Mouse (Mus musculus): ENCODE data around the gene Cldn7. TPM values are rescaled to one million over a fixed set of nuclear protein-coding genes. Genes with fewer than 3 reads are reported as not detected.

The Cldn7 gene
- polyA plus RNA-seq (2014; fragmentation: Illumina TruSeq; extraction: RNeasy Lipid Tissue Mini Kit (QIAGEN cat#74804); ENCODE audit: low read depth, low replicate concordance): 10.0 TPM

GRCm38 (mm10) chr11:69964650-69965270 is at the start of gene Cldn7:
TSS of gene Cldn7 (plus strand) at chr11:69964779.

GRCm38 (mm10) chr11:69921114-69922011 is 43.2 kb upstream of the Cldn7 start, which contains the start of gene Eif5a:
TSS of gene Eif5a (minus strand) at chr11:69921958.

GRCm38 (mm10) chr11:69935137-69935879 is 29.3 kb upstream of the Cldn7 start, which contains the start of gene Ybx2:
TSS of gene Ybx2 (plus strand) at chr11:69935796.

GRCm38 (mm10) chr11:69948066-69948762 is 16.4 kb upstream of the Cldn7 start, which contains the start of gene Slc2a4:
TSS of gene Slc2a4 (minus strand) at chr11:69948188.

GRCm38 (mm10) chr11:69981141-69981762 is 16.7 kb downstream of the Cldn7 start, which contains the start of gene Ctdnep1:
TSS of gene Ctdnep1 (plus strand) at chr11:69981156.

GRCm38 (mm10) chr11:69982225-69982624 is 17.6 kb downstream of the Cldn7 start, which contains the start of gene Elp5:
TSS of gene Elp5 (minus strand) at chr11:69982517.

GRCm38 (mm10) chr11:69990850-69991691 is 26.5 kb downstream of the Cldn7 start, which contains the start of gene Gabarap:
TSS of gene Gabarap (plus strand) at chr11:69991143.

GRCm38 (mm10) chr11:69995391-69995960 is 30.9 kb downstream of the Cldn7 start, which contains the start of gene Phf23:
TSS of gene Phf23 (plus strand) at chr11:69995777.

GRCm38 (mm10) chr11:70000396-70000898 is 35.9 kb downstream of the Cldn7 start, which contains the start of gene Dvl2:
TSS of gene Dvl2 (plus strand) at chr11:70000595.

GRCm38 (mm10) chr11:70014880-70015558 is 50.4 kb downstream of the Cldn7 start, which contains the start of gene Acadvl:
TSS of gene Acadvl (minus strand) at chr11:70015411.

GRCm38 (mm10) chr11:70016669-70017068 is 52.1 kb downstream of the Cldn7 start, which contains the start of gene Dlg4:
TSS of gene Dlg4 (plus strand) at chr11:70016942.

Other genes with a start within 250 kb of the Cldn7 start
- gene Polr2a, start 206.1 kb upstream of the Cldn7 start, polyA plus RNA-seq (2014; fragmentation: Illumina TruSeq; extraction: RNeasy Lipid Tissue Mini Kit (QIAGEN cat#74804); ENCODE audit: low read depth, low replicate concordance): 20.8 TPM
- gene Slc35g3, start 202.8 kb upstream of the Cldn7 start, polyA plus RNA-seq (2014; fragmentation: Illumina TruSeq; extraction: RNeasy Lipid Tissue Mini Kit (QIAGEN cat#74804); ENCODE audit: low read depth, low replicate concordance): not detected
- gene Zbtb4, start 198.9 kb upstream of the Cldn7 start, polyA plus RNA-seq (2014; fragmentation: Illumina TruSeq; extraction: RNeasy Lipid Tissue Mini Kit (QIAGEN cat#74804); ENCODE audit: low read depth, low replicate concordance): 16.5 TPM
- 3.2 TPM for gene Chrnb1, start 168.8 kb upstream of the Cldn7 start, polyA plus RNA-seq (2014; fragmentation: Illumina TruSeq; extraction: RNeasy Lipid Tissue Mini Kit (QIAGEN cat#74804); ENCODE audit: low read depth, low replicate concordance)
- 3.0 TPM for gene Fgf11, start 162.9 kb upstream of the Cldn7 start, polyA plus RNA-seq (2014; fragmentation: Illumina TruSeq; extraction: RNeasy Lipid Tissue Mini Kit (QIAGEN cat#74804); ENCODE audit: low read depth, low replicate concordance)
- gene Tmem102, start 159.2 kb upstream of the Cldn7 start, polyA plus RNA-seq (2014; fragmentation: Illumina TruSeq; extraction: RNeasy Lipid Tissue Mini Kit (QIAGEN cat#74804); ENCODE audit: low read depth, low replicate concordance): 6.4 TPM
- gene Gm39566, start 149.5 kb upstream of the Cldn7 start, polyA plus RNA-seq (2014; fragmentation: Illumina TruSeq; extraction: RNeasy Lipid Tissue Mini Kit (QIAGEN cat#74804); ENCODE audit: low read depth, low replicate concordance): not detected
- gene Spem2, start 146.3 kb upstream of the Cldn7 start, polyA plus RNA-seq (2014; fragmentation: Illumina TruSeq; extraction: RNeasy Lipid Tissue Mini Kit (QIAGEN cat#74804); ENCODE audit: low read depth, low replicate concordance): not detected
- not detected for gene Spem1, start 142.6 kb upstream of the Cldn7 start, polyA plus RNA-seq (2014; fragmentation: Illumina TruSeq; extraction: RNeasy Lipid Tissue Mini Kit (QIAGEN cat#74804); ENCODE audit: low read depth, low replicate concordance)
- gene Nlgn2, start 127.0 kb upstream of the Cldn7 start, polyA plus RNA-seq (2014; fragmentation: Illumina TruSeq; extraction: RNeasy Lipid Tissue Mini Kit (QIAGEN cat#74804); ENCODE audit: low read depth, low replicate concordance): 0.20 TPM
- 42.3 TPM for gene Tmem256, start 126.3 kb upstream of the Cldn7 start, polyA plus RNA-seq (2014; fragmentation: Illumina TruSeq; extraction: RNeasy Lipid Tissue Mini Kit (QIAGEN cat#74804); ENCODE audit: low read depth, low replicate concordance)
- 0.77 TPM for gene Plscr3, start 118.4 kb upstream of the Cldn7 start, polyA plus RNA-seq (2014; fragmentation: Illumina TruSeq; extraction: RNeasy Lipid Tissue Mini Kit (QIAGEN cat#74804); ENCODE audit: low read depth, low replicate concordance)
- gene Tnk1, start 106.0 kb upstream of the Cldn7 start, polyA plus RNA-seq (2014; fragmentation: Illumina TruSeq; extraction: RNeasy Lipid Tissue Mini Kit (QIAGEN cat#74804); ENCODE audit: low read depth, low replicate concordance): 1.4 TPM
- gene Tmem95, start 86.8 kb upstream of the Cldn7 start, polyA plus RNA-seq (2014; fragmentation: Illumina TruSeq; extraction: RNeasy Lipid Tissue Mini Kit (QIAGEN cat#74804); ENCODE audit: low read depth, low replicate concordance): not detected
- 2.0 TPM for gene Kctd11, start 83.4 kb upstream of the Cldn7 start, polyA plus RNA-seq (2014; fragmentation: Illumina TruSeq; extraction: RNeasy Lipid Tissue Mini Kit (QIAGEN cat#74804); ENCODE audit: low read depth, low replicate concordance)
- gene Acap1, start 69.2 kb upstream of the Cldn7 start, polyA plus RNA-seq (2014; fragmentation: Illumina TruSeq; extraction: RNeasy Lipid Tissue Mini Kit (QIAGEN cat#74804); ENCODE audit: low read depth, low replicate concordance): not detected
- 1.1 TPM for gene 2810408A11Rik, start 63.8 kb upstream of the Cldn7 start, polyA plus RNA-seq (2014; fragmentation: Illumina TruSeq; extraction: RNeasy Lipid Tissue Mini Kit (QIAGEN cat#74804); ENCODE audit: low read depth, low replicate concordance)
- gene Neurl4, start 63.7 kb upstream of the Cldn7 start, polyA plus RNA-seq (2014; fragmentation: Illumina TruSeq; extraction: RNeasy Lipid Tissue Mini Kit (QIAGEN cat#74804); ENCODE audit: low read depth, low replicate concordance): 3.5 TPM
- 15.6 TPM for gene Gps2, start 50.9 kb upstream of the Cldn7 start, polyA plus RNA-seq (2014; fragmentation: Illumina TruSeq; extraction: RNeasy Lipid Tissue Mini Kit (QIAGEN cat#74804); ENCODE audit: low read depth, low replicate concordance)
- 156 TPM for gene Eif5a, start 42.8 kb upstream of the Cldn7 start, polyA plus RNA-seq (2014; fragmentation: Illumina TruSeq; extraction: RNeasy Lipid Tissue Mini Kit (QIAGEN cat#74804); ENCODE audit: low read depth, low replicate concordance)
- 12.8 TPM for gene Ybx2, start 29.0 kb upstream of the Cldn7 start, polyA plus RNA-seq (2014; fragmentation: Illumina TruSeq; extraction: RNeasy Lipid Tissue Mini Kit (QIAGEN cat#74804); ENCODE audit: low read depth, low replicate concordance)
- gene Slc2a4, start 16.6 kb upstream of the Cldn7 start, polyA plus RNA-seq (2014; fragmentation: Illumina TruSeq; extraction: RNeasy Lipid Tissue Mini Kit (QIAGEN cat#74804); ENCODE audit: low read depth, low replicate concordance): 1.3 TPM
- gene Ctdnep1, start 16.4 kb downstream of the Cldn7 start, polyA plus RNA-seq (2014; fragmentation: Illumina TruSeq; extraction: RNeasy Lipid Tissue Mini Kit (QIAGEN cat#74804); ENCODE audit: low read depth, low replicate concordance): 38.7 TPM
- gene Elp5, start 17.7 kb downstream of the Cldn7 start, polyA plus RNA-seq (2014; fragmentation: Illumina TruSeq; extraction: RNeasy Lipid Tissue Mini Kit (QIAGEN cat#74804); ENCODE audit: low read depth, low replicate concordance): 8.3 TPM
- gene Gabarap, start 26.4 kb downstream of the Cldn7 start, polyA plus RNA-seq (2014; fragmentation: Illumina TruSeq; extraction: RNeasy Lipid Tissue Mini Kit (QIAGEN cat#74804); ENCODE audit: low read depth, low replicate concordance): 681 TPM
- gene Phf23, start 31.0 kb downstream of the Cldn7 start, polyA plus RNA-seq (2014; fragmentation: Illumina TruSeq; extraction: RNeasy Lipid Tissue Mini Kit (QIAGEN cat#74804); ENCODE audit: low read depth, low replicate concordance): 9.9 TPM
- gene Dvl2, start 35.8 kb downstream of the Cldn7 start, polyA plus RNA-seq (2014; fragmentation: Illumina TruSeq; extraction: RNeasy Lipid Tissue Mini Kit (QIAGEN cat#74804); ENCODE audit: low read depth, low replicate concordance): 0.57 TPM
- 21.1 TPM for gene Acadvl, start 50.6 kb downstream of the Cldn7 start, polyA plus RNA-seq (2014; fragmentation: Illumina TruSeq; extraction: RNeasy Lipid Tissue Mini Kit (QIAGEN cat#74804); ENCODE audit: low read depth, low replicate concordance)
- gene Dlg4, start 52.2 kb downstream of the Cldn7 start, polyA plus RNA-seq (2014; fragmentation: Illumina TruSeq; extraction: RNeasy Lipid Tissue Mini Kit (QIAGEN cat#74804); ENCODE audit: low read depth, low replicate concordance): 0.53 TPM
- not detected for gene Asgr1, start 89.3 kb downstream of the Cldn7 start, polyA plus RNA-seq (2014; fragmentation: Illumina TruSeq; extraction: RNeasy Lipid Tissue Mini Kit (QIAGEN cat#74804); ENCODE audit: low read depth, low replicate concordance)
- not detected for gene Asgr2, start 127.9 kb downstream of the Cldn7 start, polyA plus RNA-seq (2014; fragmentation: Illumina TruSeq; extraction: RNeasy Lipid Tissue Mini Kit (QIAGEN cat#74804); ENCODE audit: low read depth, low replicate concordance)
- gene Mgl2, start 165.6 kb downstream of the Cldn7 start, polyA plus RNA-seq (2014; fragmentation: Illumina TruSeq; extraction: RNeasy Lipid Tissue Mini Kit (QIAGEN cat#74804); ENCODE audit: low read depth, low replicate concordance): 5.1 TPM
- gene Clec10a, start 191.4 kb downstream of the Cldn7 start, polyA plus RNA-seq (2014; fragmentation: Illumina TruSeq; extraction: RNeasy Lipid Tissue Mini Kit (QIAGEN cat#74804); ENCODE audit: low read depth, low replicate concordance): not detected
- not detected for gene Slc16a11, start 248.0 kb downstream of the Cldn7 start, polyA plus RNA-seq (2014; fragmentation: Illumina TruSeq; extraction: RNeasy Lipid Tissue Mini Kit (QIAGEN cat#74804); ENCODE audit: low read depth, low replicate concordance)